Mouse (Mus musculus): ENCODE results near the gene Spint2.

Gene Spint2

GRCm38 (mm10) chr7:29304463-29305262, 23.0 kb upstream of the Spint2 start:
- peak; percentile 63 to 65 for DNase-seq (ENCODE audit: low spot score in 2 of 2)

- peak; percentile 97 for DNase-seq (ENCODE audit: low spot score in 2 of 2)
These were observed 22.2 kb upstream of the Spint2 start, which contains the start of gene Dpf1 for GRCm38 (mm10) chr7:29303738-29304462. Gene Dpf1 (plus strand): TSS chr7:29303951.

GRCm38 (mm10) chr7:29302641-29303040, 20.9 kb upstream of the Spint2 start:
- no peak for DNase-seq (ENCODE audit: low spot score in 2 of 2)

- DNase-seq (ENCODE audit: low spot score in 2 of 2), result peak; percentile 64 to 82
These were observed 19.4 kb upstream of the Spint2 start for GRCm38 (mm10) chr7:29301127-29301566.

GRCm38 (mm10) chr7:29296998-29297397, 15.3 kb upstream of the Spint2 start:
- peak; percentile 65 to 69 for DNase-seq (ENCODE audit: low spot score in 2 of 2)

- DNase-seq (ENCODE audit: low spot score in 2 of 2), result no peak
These were observed 14.3 kb upstream of the Spint2 start for GRCm38 (mm10) chr7:29295861-29296647.

GRCm38 (mm10) chr7:29294111-29294761, 12.5 kb upstream of the Spint2 start:
- no peak for DNase-seq (ENCODE audit: low spot score in 2 of 2)

- no peak for DNase-seq (ENCODE audit: low spot score in 2 of 2)
These were observed 11.7 kb upstream of the Spint2 start for GRCm38 (mm10) chr7:29293131-29294065.

- DNase-seq (ENCODE audit: low spot score in 2 of 2), result no peak
These were observed 10.9 kb upstream of the Spint2 start for GRCm38 (mm10) chr7:29292458-29293098.

GRCm38 (mm10) chr7:29291616-29292457, 10.1 kb upstream of the Spint2 start:
- DNase-seq (ENCODE audit: low spot score in 2 of 2), result peak in 1 of 2 experiments; percentile 46

GRCm38 (mm10) chr7:29290691-29291485, 9.2 kb upstream of the Spint2 start:
- DNase-seq (ENCODE audit: low spot score in 2 of 2), result no peak

GRCm38 (mm10) chr7:29289856-29290255, 8.1 kb upstream of the Spint2 start:
- no peak for DNase-seq (ENCODE audit: low spot score in 2 of 2)

GRCm38 (mm10) chr7:29288942-29289638, 7.4 kb upstream of the Spint2 start, which contains the start of gene Ppp1r14a:
Gene Ppp1r14a (plus strand): TSS chr7:29289308.
- peak; percentile 50 to 72 for DNase-seq (ENCODE audit: low spot score in 2 of 2)

GRCm38 (mm10) chr7:29288079-29288478, 6.4 kb upstream of the Spint2 start:
- DNase-seq (ENCODE audit: low spot score in 2 of 2), result no peak

GRCm38 (mm10) chr7:29287481-29287880, 5.8 kb upstream of the Spint2 start:
- DNase-seq (ENCODE audit: low spot score in 2 of 2), result no peak

- no peak for DNase-seq (ENCODE audit: low spot score in 2 of 2)
These were observed 2.8 kb upstream of the Spint2 start for GRCm38 (mm10) chr7:29284523-29284922.

GRCm38 (mm10) chr7:29283876-29284275, 2.2 kb upstream of the Spint2 start:
- no peak for DNase-seq (ENCODE audit: low spot score in 2 of 2)

Measured in right cerebral cortex, postnatal 10 days (tissue).